Mouse (Mus musculus) thymus, adult 2 months (tissue): ENCODE measurements around the gene Ehd1. TPM values are rescaled to one million over a fixed set of nuclear protein-coding genes. Genes with fewer than 3 reads are reported as not detected.

Source experiments
- DNase-seq: peaks from one replicate; pipeline ENCODE4 v3.0.0; 2021
- H3K27ac ChIP-seq: fragments of 200-500 bp; 2 replicates; pipeline ENCODE4 v1.5.1; 2012; ENCODE audit warnings: low read length, control low read depth; ENCODE audit not compliant: control insufficient read depth, insufficient read depth
- H3K27me3 ChIP-seq: fragments of 200-500 bp; 2 replicates; pipeline ENCODE4 v1.6.1; 2012; ENCODE audit warnings: mild to moderate bottlenecking, low read length, moderate library complexity, mixed read lengths; ENCODE audit not compliant: control insufficient read depth, insufficient read depth
- H3K36me3 ChIP-seq: fragments of 200-500 bp; 2 replicates; pipeline ENCODE4 v1.6.1; 2012; ENCODE audit warnings: mild to moderate bottlenecking, low read length, moderate library complexity; ENCODE audit not compliant: control insufficient read depth, insufficient read depth
- H3K4me1 ChIP-seq: fragments of 200-500 bp; replicated peaks from 2 replicates; pipeline ENCODE4 v1.6.1; 2012; ENCODE audit warnings: low read length; ENCODE audit not compliant: control insufficient read depth, insufficient read depth
- H3K4me3 ChIP-seq: fragments of 200-500 bp; 2 replicates; pipeline ENCODE4 v1.5.1; 2012; ENCODE audit warnings: mild to moderate bottlenecking, low read length, control low read depth, moderate library complexity; ENCODE audit not compliant: control insufficient read depth, insufficient read depth
- CTCF ChIP-seq: fragments of 200-500 bp; IDR thresholded peaks from 2 replicates; pipeline ENCODE4 v1.5.1; 2012; ENCODE audit warnings: mild to moderate bottlenecking, control low read depth, low read length, moderate library complexity, borderline replicate concordance; ENCODE audit not compliant: control insufficient read depth, poor library complexity, insufficient read depth; ENCODE audit errors: extremely low read depth
- POLR2A ChIP-seq: fragments of 200-500 bp; IDR thresholded peaks from 2 replicates; pipeline ENCODE4 v1.6.1; 2012; ENCODE audit warnings: mild to moderate bottlenecking, low read length, control low read depth, moderate library complexity; ENCODE audit not compliant: control insufficient read depth, poor library complexity, insufficient read depth; ENCODE audit errors: extremely low read depth
- WGBS: fragments of 180-500 bp; shearing (Covaris S2); methylation state at CpG from one replicate; pipeline ENCODE4 v1.1.7; 2018; 5-methylcytosine and 5-hydroxymethylcytosine counted together
- polyA plus RNA-seq: library from polyadenylated mRNA; depleted of rRNA; stranded (reverse); fragments of >200 nt; gene quantifications from 2 replicates; pipeline ENCODE4 v1.2.3, GENCODE M21; 2012

The Ehd1 gene
- polyA plus RNA-seq, 1 experiment = 141 TPM

GRCm38 (mm10) chr19:6253021-6253420 is 23.5 kb upstream of the Ehd1 start:
- Histone ChIP-seq H3K27ac (no peak overlapping the region), H3K27me3 (no peaks in the 10 kb centered on the region), H3K4me1 (no peaks in the 10 kb centered on the region), H3K4me3 (no peak overlapping the region), H3K36me3 (peaks cover 72% of the 10 kb centered on the region)
- DNase-seq = no peak
- WGBS = 100% methylated on average over 4 of the region's 4 CpGs
- no peak for TF ChIP-seq CTCF
- no peak for TF ChIP-seq POLR2A

GRCm38 (mm10) chr19:6260428-6260827 is 16.1 kb upstream of the Ehd1 start:
- no peak for TF ChIP-seq POLR2A
- TF ChIP-seq CTCF = peak; percentile 54; the same call in 1 of the 2 replicates
- peak; percentile 49 for DNase-seq
- peaks cover 23% of the 10 kb centered on the region for H3K36me3 ChIP-seq
- no peaks in the 10 kb centered on the region for H3K27me3 ChIP-seq
- no peak overlapping the region for H3K27ac ChIP-seq
- 76% methylated on average over 2 of the region's 2 CpGs for WGBS
- H3K4me1 ChIP-seq = no peaks in the 10 kb centered on the region
- H3K4me3 ChIP-seq = no peak overlapping the region

- H3K36me3 ChIP-seq = peaks cover 18% of the 10 kb centered on the region
- no peaks in the 10 kb centered on the region for H3K27me3 ChIP-seq
- WGBS = 91% methylated on average over 4 of the region's 4 CpGs
- H3K27ac ChIP-seq = no peak overlapping the region
- TF ChIP-seq POLR2A = no peak
- TF ChIP-seq CTCF = no peak
- H3K4me1 ChIP-seq = no peaks in the 10 kb centered on the region
- DNase-seq = no peak
- no peak overlapping the region for H3K4me3 ChIP-seq
These were observed 15.6 kb upstream of the Ehd1 start for GRCm38 (mm10) chr19:6260946-6261345.

GRCm38 (mm10) chr19:6261379-6261778 is 15.1 kb upstream of the Ehd1 start:
- no peak overlapping the region for H3K27ac ChIP-seq
- H3K4me1 ChIP-seq = no peaks in the 10 kb centered on the region
- DNase-seq = no peak
- H3K27me3 ChIP-seq = no peaks in the 10 kb centered on the region
- TF ChIP-seq POLR2A = no peak
- TF ChIP-seq CTCF = no peak
- 97% methylated on average over 14 of the region's 14 CpGs for WGBS
- peaks cover 14% of the 10 kb centered on the region for H3K36me3 ChIP-seq
- no peak overlapping the region for H3K4me3 ChIP-seq

GRCm38 (mm10) chr19:6262222-6262621 is 14.3 kb upstream of the Ehd1 start:
- 67% methylated on average over 7 of the region's 7 CpGs for WGBS
- no peaks in the 10 kb centered on the region for H3K4me1 ChIP-seq
- no peak for TF ChIP-seq POLR2A
- TF ChIP-seq CTCF = peak; percentile 92; the same call in 1 of the 2 replicates
- H3K27ac ChIP-seq = no peak overlapping the region
- no peaks in the 10 kb centered on the region for H3K27me3 ChIP-seq
- H3K4me3 ChIP-seq = no peak overlapping the region
- peaks cover 13% of the 10 kb centered on the region for H3K36me3 ChIP-seq
- peak; percentile 75 for DNase-seq

GRCm38 (mm10) chr19:6262839-6263433 is 13.6 kb upstream of the Ehd1 start:
- DNase-seq = no peak
- no peak for TF ChIP-seq POLR2A
- no peak for TF ChIP-seq CTCF
- Histone ChIP-seq H3K4me3 (no peak overlapping the region), H3K27ac (no peak overlapping the region), H3K4me1 (no peaks in the 10 kb centered on the region), H3K27me3 (no peaks in the 10 kb centered on the region), H3K36me3 (peaks cover 6% of the 10 kb centered on the region)
- whole genome bisulfite sequencing = 77% methylated on average over 8 of the region's 8 CpGs

GRCm38 (mm10) chr19:6264200-6264599 is 12.3 kb upstream of the Ehd1 start:
- H3K27ac ChIP-seq = no peak overlapping the region
- no peaks in the 10 kb centered on the region for H3K36me3 ChIP-seq
- no peaks in the 10 kb centered on the region for H3K4me1 ChIP-seq
- no peak overlapping the region for H3K4me3 ChIP-seq
- H3K27me3 ChIP-seq = no peaks in the 10 kb centered on the region
- TF ChIP-seq CTCF = no peak
- TF ChIP-seq POLR2A = no peak
- WGBS = 73% methylated on average over 9 of the region's 9 CpGs
- no peak for DNase-seq
